Mouse (Mus musculus) neutrophil, adult 5-6 weeks (primary cell): Measurements from ENCODE around the gene Napsa. TPM values are rescaled to one million over a fixed set of nuclear protein-coding genes. Genes with fewer than 3 reads are reported as not detected.

ENCODE experiments used
- ATAC-seq: fragments of 151-379, 151-347 bp; 2 replicates; pipeline ENCODE4 v1.8.0; 2017; ENCODE audit warnings: mild to moderate bottlenecking, moderate TSS enrichment; ENCODE audit not compliant: insufficient number of reproducible peaks, poor library complexity, low FRiP score, severe bottlenecking; ENCODE audit errors: extremely low read depth
- total RNA-seq: library from RNA; stranded (forward); fragments of 200-1000 nt; gene quantifications from 2 replicates; pipeline ENCODE4 v1.2.3, GENCODE M21; 2017

Napsa gene
- total RNA-seq, 1 experiment from 2014 or later, result 117 TPM

DNA sequence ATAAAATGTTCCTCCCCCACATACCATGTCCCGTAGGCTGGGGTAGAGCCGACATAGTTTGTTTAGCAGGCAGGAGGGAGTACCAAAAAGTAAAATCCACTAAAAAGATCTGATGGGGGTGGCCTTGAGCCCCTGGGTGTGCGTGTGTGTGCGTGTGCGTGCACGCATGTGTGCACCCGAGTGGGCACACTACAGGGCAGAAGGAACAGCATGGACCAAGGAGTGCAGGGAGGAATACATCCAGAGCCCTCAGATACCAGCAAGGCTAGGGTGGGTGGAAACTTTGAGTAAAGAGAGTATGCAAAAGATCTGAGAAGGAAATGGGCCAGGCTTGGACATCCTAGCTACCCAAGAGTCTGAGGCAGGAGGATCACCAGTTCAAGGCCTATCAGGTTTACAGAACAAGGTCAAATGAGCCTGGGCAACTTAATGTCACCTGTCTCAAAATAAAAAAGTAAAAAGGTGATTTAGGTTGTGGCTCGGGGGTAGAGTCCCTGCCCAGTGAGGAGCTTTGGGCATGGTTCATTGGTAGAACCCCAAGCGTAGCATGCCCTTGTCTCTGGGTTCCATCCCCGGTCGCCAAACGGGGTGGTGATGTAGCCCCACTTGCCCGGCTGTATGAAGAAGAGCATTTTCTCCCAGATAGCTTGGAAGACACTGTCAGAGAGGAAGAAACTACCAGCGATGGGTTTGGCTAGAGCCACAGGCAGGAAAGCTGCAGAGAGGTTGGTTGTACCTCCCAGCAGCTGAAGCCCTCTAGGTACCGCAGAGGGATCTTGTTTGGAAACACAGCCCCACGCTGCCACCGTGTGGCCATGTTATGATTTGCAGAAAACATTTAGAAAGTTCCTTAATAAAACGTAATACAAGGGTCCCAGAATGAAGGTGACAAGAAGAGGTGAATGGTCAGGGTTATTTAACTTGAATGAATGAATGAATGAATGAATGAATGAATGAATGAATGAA, 11.5 kb upstream of the Napsa start:
- peak; percentile 89 for ATAC-seq

DNA sequence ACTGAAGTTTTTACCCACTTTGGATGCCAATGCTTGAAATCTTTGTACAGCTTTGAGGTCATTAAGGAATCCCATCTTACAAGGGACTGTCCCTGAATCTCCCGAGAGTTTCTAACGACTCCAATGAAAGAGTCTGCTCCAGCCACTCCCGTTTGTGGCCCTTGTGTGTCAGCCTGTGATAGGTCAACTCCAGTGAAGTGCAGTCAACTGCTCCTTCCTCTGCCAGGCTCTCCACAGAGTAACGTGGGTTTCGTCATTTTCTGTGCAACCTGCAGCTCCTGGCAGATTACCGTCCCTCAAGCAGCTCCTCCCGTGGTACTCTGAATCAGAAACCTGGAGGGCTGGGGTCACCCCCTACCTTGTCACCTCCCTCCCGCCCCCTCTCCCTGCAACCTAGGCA, 8.9 kb upstream of the Napsa start:
- ATAC-seq, result no peak

DNA sequence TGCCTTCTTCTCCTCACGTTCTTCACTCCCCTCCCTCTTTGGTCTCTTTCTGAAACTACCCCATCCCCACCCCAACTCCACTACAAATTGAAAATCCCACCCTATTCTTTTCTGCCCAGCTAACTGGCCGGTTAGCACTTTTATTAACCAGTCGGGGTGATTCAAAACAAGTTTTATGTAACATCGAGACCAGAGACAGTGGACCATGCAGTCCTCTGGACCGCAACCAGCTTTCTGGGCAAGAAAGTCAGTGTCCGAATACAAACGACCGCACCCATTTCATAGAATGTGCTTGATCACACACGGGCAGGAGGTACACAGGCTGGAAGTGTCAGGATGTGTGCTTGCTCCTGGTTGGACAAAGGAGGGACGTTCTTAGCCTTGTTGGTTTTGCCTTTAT, 7.7 kb upstream of the Napsa start:
- ATAC-seq, result no peak

DNA sequence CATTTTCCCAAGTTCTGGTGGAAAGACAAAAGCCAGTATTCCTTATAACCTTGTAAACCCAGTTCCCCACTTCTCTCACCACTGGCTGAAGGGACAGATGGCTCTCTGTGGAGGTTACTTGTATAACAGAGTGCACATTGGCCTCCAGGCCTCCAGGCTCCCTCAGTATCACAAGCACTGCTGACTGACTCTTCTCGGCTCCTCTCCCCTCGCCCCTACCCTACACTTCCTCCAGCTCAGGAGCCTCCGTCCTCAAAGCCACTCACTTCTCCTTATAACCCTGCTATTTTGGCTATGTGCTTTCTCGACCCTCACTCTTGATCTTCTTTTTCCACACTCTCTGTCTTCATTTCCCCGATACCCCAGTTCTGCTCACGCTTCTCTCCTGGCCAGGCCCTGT, 6.8 kb upstream of the Napsa start:
- no peak for ATAC-seq

DNA sequence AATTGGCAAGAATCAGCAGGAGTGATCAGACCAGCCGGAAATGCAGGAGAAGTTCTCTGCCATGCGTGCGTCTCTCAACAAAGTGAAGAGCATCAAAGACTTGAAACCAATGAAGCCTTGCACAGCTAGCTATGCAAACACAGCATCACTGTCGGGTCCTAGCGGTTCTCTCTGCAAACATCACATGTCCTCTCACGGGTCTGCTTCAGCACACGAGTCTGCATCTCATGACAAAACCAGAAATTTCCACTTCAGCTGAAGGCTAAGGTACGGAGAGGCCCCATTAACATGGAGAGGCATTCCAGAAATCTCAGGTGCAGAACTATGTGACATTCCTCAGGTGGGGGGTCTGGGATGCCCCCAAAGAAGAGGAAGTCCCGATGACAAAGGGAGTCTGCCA, 3.4 kb upstream of the Napsa start:
- ATAC-seq, result no peak

DNA sequence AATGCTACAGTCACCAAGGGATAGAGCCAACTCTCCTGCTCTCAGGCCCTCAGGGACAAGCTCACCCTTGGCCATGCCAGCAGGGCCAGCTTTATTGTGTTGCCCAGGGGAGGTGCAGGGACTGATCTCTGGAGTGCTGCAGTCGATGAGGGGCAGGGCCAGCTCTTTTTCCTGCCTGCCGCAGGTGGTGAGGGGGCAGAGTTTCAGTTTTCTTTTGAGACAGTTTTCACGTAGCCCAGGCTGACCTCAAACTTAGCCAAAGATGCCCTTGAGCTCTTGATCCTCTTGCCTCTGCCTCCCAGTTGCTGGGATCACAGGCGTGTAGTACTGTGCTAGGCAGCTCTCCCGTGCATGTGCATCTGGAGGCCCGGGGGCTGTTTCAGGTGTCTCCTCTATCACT, 1.2 kb upstream of the Napsa start:
- ATAC-seq, result no peak

DNA sequence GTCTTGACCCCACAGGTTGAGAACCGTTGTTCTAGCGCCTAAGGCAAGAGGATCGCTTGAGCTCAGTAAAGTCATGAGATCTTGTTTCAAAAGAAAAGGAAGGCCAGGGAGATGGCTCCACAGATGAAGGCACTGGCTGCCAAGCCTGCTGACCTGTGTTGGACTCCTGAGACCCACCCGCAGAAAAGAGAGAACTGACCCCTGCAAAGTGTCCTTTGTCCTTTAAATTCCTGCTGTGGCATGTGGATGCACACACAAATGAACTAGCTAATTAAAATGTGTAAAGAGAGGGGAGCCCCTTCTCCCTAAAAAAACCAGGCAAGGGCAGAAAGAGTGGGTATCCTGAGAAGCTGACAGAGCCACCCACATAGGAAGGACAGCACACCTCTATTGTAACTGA, 369 bp upstream of the Napsa start:
- ATAC-seq, result no peak

DNA sequence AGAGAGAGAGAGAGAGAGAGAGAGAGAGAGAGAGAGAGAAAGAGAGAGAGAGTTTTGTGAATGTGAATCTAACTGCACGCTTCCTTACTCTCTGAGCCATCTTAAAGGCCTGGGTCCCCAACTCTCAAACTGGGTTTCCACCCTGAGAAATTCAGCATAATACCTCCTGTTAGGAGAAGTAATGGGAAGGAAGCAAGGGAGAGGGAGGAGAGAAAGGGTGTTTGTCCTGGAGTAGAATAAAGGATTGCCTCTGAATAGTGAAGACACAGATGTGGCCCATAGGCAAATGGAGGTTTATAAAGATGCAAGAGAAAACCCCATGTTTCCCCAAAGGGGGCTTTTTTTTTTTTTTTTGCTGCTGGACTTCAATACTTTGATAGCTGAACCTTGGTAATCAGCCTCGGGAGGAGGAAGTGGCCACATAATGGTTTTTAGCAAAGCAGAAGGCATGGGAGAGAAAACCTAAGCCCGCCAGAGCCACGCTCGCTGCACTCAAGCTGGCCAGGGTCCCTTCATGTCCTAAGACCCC, 840 bp downstream of the Napsa start:
- ATAC-seq, result no peak

DNA sequence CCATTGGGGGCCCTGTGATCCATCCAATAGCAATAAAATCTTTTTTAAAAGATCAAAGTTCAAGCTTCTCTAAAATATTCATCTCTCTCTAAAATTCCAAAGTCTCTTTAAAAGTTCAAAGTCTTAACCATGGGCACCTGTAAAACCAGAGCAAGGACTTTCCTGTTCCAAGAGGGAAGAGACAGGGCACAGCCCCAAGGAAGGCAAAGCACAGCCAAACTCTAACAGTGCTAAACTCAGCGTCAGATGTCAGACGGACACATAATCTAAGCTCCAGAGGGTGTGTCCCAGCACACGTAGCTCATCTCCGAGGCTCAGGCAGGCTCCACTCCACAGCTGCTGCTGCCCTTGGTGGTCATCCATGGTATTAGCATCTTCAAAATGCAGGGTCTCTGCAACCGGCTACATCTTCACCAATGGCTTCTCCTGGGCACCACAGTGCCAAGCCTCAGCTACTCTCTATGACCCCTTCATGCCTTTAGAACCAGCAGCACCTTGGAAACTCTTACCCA, 4.2 kb downstream of the Napsa start:
- no peak for ATAC-seq

DNA sequence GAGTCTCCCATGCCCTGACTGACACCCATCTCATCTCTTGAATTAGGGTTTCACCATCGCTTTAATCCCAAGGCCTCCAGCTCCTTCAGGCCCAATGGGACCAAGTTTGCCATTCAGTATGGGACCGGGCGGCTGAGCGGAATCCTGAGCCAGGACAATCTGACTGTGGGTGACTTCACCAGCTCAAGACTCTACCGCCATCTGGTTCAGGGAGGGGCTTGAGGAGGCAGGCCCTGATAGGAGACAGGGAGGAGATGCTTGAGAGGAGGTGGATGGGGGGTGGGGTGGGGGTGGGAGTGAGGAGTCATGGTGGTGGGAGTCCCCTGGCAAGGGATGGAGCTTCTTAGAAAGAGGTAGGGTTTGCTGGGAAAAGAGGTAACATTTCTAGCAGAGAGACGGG, 9.5 kb downstream of the Napsa start:
- no peak for ATAC-seq

DNA sequence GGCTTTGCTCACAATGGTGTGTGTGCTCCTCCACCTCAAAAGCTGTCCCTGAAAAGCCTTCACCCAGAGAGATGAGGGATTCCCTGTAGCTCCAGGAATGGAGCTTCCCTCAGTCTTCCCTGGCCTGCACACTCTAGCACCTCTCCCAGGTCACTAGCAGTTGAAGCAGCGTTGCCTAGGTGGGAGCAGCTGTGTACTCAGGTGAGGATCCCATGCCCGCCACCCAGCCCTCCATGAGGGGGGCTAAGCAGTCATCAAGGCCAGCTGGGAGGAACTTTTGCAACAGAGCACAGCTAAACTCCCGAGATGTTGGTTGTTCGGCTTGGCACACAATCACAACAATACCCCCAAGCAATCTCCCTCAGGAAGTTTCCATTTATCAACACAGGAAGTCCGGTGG, 10.5 kb downstream of the Napsa start:
- ATAC-seq, result no peak

DNA sequence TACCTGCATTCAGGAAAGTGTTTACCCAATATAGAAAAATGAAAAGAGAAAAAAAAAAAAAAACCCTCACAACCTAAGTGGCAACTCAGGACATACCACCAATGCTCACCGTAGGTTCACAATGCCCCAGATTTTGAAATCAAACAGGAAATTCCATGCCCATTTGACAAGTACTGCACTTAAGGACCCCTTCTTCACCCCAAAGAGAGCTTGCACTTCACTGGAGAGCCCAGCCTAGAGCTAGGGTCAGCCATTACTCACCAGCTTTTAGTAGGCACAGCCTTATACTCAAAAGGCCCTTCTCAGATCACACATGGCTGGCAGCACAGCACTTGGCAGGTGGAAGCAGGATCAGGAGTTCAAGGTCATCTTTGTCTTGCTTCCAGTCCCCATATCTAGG, 11.0 kb downstream of the Napsa start:
- ATAC-seq, result no peak

DNA sequence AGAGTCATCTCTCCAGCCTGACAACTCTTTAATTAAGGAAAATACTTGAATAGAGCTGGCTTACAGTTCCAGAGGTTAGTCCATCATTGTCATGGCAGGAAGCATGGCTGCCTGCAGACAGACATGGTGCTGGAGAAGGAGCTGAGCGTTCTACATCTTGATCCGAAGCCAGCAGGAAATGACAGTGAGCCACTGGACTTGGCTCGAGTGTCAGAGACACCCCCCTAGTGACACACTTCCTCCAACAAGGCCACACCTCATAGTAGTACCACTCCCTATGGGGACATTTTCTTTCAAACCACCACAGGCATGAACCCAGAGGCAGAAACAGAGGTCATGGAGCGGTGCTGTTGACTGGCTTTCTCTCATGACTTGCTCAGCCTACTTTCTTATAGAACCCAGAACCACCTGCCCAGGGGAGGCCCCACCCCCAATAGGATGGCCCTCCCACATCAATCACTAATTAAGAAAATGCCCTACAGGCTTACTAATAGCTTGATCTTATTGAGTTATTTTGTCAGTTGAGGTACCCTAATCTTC, 12.2 kb downstream of the Napsa start:
- ATAC-seq, result no peak

DNA sequence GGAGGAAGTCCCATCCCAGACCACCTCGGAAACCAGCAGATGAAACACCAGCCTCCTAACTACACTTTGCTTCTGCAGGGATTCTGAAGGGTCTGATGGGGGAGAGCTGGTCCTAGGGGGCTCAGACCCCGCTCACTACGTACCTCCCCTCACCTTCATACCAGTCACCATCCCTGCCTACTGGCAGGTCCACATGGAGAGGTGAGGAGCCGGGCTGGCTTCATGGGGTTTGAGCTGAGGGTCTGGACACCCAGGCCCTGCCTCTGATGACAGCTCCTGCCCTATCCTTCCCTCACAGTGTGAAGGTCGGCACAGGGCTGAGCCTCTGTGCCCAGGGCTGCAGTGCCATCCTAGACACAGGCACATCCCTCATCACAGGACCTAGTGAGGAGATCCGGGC, 12.7 kb downstream of the Napsa start:
- ATAC-seq, result no peak

DNA sequence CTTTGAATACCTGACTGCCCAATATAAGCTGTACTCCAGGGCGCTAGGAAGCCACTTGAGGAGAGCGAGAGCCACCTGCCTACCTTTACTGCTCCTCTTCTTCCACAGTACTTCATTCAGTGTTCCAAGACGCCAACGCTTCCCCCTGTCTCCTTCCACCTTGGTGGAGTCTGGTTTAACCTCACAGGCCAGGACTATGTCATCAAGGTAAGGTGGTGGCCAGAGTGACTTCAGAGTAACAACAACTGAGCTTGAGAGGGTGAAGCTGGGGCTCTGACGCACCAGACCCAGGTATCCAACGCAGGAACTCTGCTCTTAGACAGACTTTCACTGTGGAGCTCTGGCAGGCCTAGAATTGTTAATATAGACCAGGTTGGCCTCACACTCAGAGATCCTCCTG, 13.4 kb downstream of the Napsa start:
- ATAC-seq, result no peak

DNA sequence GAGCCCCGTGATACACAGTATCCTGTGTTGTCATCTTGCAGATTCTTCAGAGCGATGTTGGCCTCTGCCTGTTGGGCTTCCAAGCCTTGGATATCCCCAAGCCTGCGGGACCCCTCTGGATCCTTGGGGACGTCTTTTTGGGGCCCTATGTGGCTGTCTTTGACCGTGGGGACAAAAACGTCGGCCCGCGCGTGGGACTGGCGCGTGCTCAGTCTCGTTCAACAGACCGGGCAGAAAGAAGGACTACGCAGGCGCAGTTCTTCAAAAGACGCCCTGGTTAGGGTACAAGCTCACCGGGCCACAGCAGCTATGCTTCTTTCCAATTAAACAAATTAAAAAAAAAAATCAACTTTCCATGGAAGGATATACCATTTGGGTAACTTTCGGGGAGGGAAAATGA, 14.3 kb downstream of the Napsa start:
- no peak for ATAC-seq

DNA sequence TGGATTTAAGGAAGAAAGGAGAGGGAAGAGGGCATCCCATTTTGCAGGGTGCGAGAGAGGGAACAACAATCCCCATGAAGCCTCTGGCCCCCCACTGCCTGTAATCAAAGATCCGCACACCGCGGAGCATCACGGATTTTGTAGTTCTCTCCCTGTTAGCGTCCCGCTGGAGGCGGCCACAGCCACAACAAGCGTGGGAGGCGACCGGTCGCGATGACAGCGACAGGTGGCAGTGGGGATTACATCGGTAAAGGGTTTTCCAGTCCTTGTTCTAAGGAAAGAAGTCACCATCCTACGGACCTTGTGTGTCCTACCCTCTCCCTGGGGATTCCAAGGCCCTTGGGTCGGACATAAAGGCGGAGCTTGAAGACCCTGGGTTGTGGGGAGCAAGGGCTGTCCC, 14.8 kb downstream of the Napsa start:
- no peak for ATAC-seq

DNA sequence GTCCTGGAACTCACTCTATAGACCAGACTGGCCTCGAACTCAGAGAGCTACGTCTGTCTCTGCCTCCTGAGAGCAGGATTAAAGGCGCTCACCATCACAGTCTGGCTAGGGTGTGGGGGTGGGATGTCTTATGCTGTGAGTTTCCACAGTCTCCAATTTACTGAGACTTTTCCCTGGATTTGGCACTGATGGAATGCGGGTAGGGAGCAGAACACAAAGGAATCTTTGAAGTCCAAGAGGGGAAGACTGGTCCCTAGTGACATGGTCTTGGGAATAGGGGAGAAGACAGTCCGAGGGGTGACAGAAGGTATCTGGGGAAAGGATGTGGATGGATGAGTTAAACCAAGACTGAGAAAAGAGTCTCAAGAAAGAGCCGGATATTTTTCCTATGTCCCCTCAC, 15.5 kb downstream of the Napsa start:
- no peak for ATAC-seq

DNA sequence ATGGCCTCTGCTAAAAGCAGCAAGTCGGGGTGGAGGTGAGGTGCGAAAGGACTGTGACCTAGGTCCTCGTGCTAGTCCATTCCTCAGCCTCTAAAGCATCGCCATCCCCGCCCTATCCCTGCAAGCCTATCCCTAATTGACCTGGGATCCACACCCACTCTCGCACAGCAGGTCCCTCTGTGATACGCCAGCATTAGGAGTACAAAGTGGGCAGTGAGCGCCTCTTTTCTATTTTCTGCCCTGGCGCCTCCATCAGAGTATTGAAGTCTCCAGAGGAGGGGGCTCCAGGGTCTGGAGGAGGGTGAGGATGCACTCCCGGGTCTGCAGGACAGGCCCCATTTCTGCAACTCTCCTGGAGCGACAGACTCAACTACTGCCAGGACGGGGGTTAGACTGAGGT, 16.2 kb downstream of the Napsa start:
- no peak for ATAC-seq

DNA sequence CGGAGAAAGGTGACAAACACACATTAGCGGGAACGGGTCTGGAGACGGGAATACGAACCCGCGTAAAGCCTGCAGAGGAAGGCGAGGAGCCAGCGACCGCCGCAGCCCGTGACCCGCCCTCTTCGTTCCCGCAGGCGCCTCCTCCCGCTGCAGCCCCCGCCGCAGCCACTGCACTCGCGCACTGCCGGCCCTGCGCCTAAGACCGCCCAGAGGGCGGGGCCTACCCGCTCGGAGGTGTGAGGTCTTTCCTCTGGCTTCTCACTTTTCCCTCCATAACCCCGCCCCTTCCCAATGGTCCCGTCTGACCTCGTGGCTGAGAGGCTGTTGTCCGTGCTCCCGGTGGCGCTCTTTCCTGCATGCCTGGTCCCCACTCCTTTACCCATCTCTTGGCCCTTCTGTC, 17.0 kb downstream of the Napsa start:
- peak; percentile 27; the same call in 1 of the 2 replicates for ATAC-seq
